Mouse (Mus musculus) adrenal gland, postnatal 4 days (tissue): ENCODE results near the gene Nrxn1. TPM values are rescaled to one million over a fixed set of nuclear protein-coding genes. Genes with fewer than 3 reads are reported as not detected.
"Not testable (repeated sequence)": the region's sequence is repeated elsewhere in the genome, so short reads cannot be mapped to it uniquely, and the experiment has no call there.

ENCODE experiments used
- DNase-seq, 2 experiments: peaks; one replicate each; pipeline ENCODE4 v3.0.0; 2021 to 2022; ENCODE audit warnings: low spot score in 2 of 2, mixed read lengths in 2 of 2
- total RNA-seq, 2 experiments: library from RNA; stranded (reverse); gene quantifications; 2 replicates each; pipeline ENCODE4 v1.2.3; 2021

Gene Nrxn1
- total RNA-seq, 2 experiments from 2014 or later: 20.1 to 20.6 TPM

- DNase-seq: no peak
Measured at GRCm38 (mm10) chr17:90333445-90333844, 759.4 kb downstream of the Nrxn1 start.

GRCm38 (mm10) chr17:90323674-90324073, 769.2 kb downstream of the Nrxn1 start:
- DNase-seq: no peak

GRCm38 (mm10) chr17:90272225-90272624, 820.6 kb downstream of the Nrxn1 start:
- DNase-seq: no peak

GRCm38 (mm10) chr17:90271165-90271564, 821.7 kb downstream of the Nrxn1 start:
- no peak for DNase-seq

- no peak for DNase-seq
Measured at GRCm38 (mm10) chr17:90269143-90269542, 823.7 kb downstream of the Nrxn1 start.

GRCm38 (mm10) chr17:90253451-90254131, 839.3 kb downstream of the Nrxn1 start:
- DNase-seq: no peak

GRCm38 (mm10) chr17:90252196-90252595, 840.7 kb downstream of the Nrxn1 start:
- DNase-seq: no peak

- DNase-seq: no peak
Measured at GRCm38 (mm10) chr17:90247071-90247849, 845.6 kb downstream of the Nrxn1 start.

- no peak for DNase-seq
Measured at GRCm38 (mm10) chr17:90244339-90244738, 848.5 kb downstream of the Nrxn1 start.

- no peak for DNase-seq
Measured at GRCm38 (mm10) chr17:90238964-90239363, 853.9 kb downstream of the Nrxn1 start.

- DNase-seq: no peak
Measured at GRCm38 (mm10) chr17:90238517-90238916, 854.4 kb downstream of the Nrxn1 start.

- DNase-seq: not testable (repeated sequence)
Measured at GRCm38 (mm10) chr17:90235674-90236073, 857.2 kb downstream of the Nrxn1 start.

GRCm38 (mm10) chr17:90234806-90235205, 858.1 kb downstream of the Nrxn1 start:
- DNase-seq: no peak

- DNase-seq: no peak
Measured at GRCm38 (mm10) chr17:90208547-90208946, 884.3 kb downstream of the Nrxn1 start.

GRCm38 (mm10) chr17:90207617-90208016, 885.3 kb downstream of the Nrxn1 start:
- DNase-seq: no peak

GRCm38 (mm10) chr17:90203993-90204392, 888.9 kb downstream of the Nrxn1 start:
- no peak for DNase-seq

- no peak for DNase-seq
Measured at GRCm38 (mm10) chr17:90202785-90203184, 890.1 kb downstream of the Nrxn1 start.

- DNase-seq: no peak
Measured at GRCm38 (mm10) chr17:90196772-90197171, 896.1 kb downstream of the Nrxn1 start.

- DNase-seq: peak; percentile 15 to 16
Measured at GRCm38 (mm10) chr17:90141602-90142001, 951.3 kb downstream of the Nrxn1 start.

- DNase-seq: no peak
Measured at GRCm38 (mm10) chr17:90130836-90131235, 962.0 kb downstream of the Nrxn1 start.

GRCm38 (mm10) chr17:90129183-90129582, 963.7 kb downstream of the Nrxn1 start:
- no peak for DNase-seq

GRCm38 (mm10) chr17:90127561-90127960, 965.3 kb downstream of the Nrxn1 start:
- no peak for DNase-seq
